13 mouse cellular contexts compared by ENCODE assay signal in genomic region chr4:154450036-154450435, GRCm38 (mm10).
DNase-seq lines count a peak whose midpoint lies in the region; ATAC-seq and TF ChIP-seq lines count a peak whose summit lies in the region.
"Had no signal": no experiment of that assay in that cellular context is flagged by ENCODE, and none has a peak within 500 bp of the region (broad histone marks: within the 10 kb centered on the region; RNA-seq: fewer than 3 reads in every experiment).

No protein-coding gene starts in this region.

- DNase-seq in lung, adult 2 months: peak; percentile 28
- no peak for DNase-seq in lung, postnatal 10 days
- DNase-seq in kidney, postnatal 25 days: peak; percentile 30 to 70
- DNase-seq in urinary bladder, postnatal 10 days (ENCODE audit: low spot score): no peak
- DNase-seq in left cerebral cortex, adult 18-20 months (ENCODE audit: low spot score in 2 of 2): no peak
- DNase-seq: embryo, embryonic 11 days; gastrocnemius, postnatal 25 days; thymus, postnatal 36 days had no signal

- H3K9me3 ChIP-seq in hindbrain, embryonic 12.5 days (replicated peaks): no peaks in the 10 kb centered on the region
- no peaks in the 10 kb centered on the region for H3K9me3 ChIP-seq in hindbrain, embryonic 16.5 days (ENCODE audit: control insufficient read depth, low read length)
- H3K9me3 ChIP-seq: forebrain, embryonic 12.5 days; heart, embryonic 12.5 days; hindbrain, embryonic 15.5 days had no signal

- H3K27ac ChIP-seq in hindbrain, embryonic 12.5 days: no peak overlapping the region
- H3K27ac ChIP-seq in hindbrain, embryonic 16.5 days (ENCODE audit: low read depth, low read length): no peak overlapping the region
- H3K27ac ChIP-seq: forebrain, embryonic 12.5 days; hindbrain, embryonic 15.5 days had no signal

- H3K4me2 ChIP-seq in hindbrain, embryonic 12.5 days (replicated peaks): no peak overlapping the region
- H3K4me2 ChIP-seq in hindbrain, embryonic 16.5 days (ENCODE audit: low read length): no peak overlapping the region
- H3K4me2 ChIP-seq: forebrain, embryonic 12.5 days; heart, embryonic 12.5 days; hindbrain, embryonic 15.5 days had no signal

- H3K36me3 ChIP-seq in hindbrain, embryonic 12.5 days: no peaks in the 10 kb centered on the region
- no peaks in the 10 kb centered on the region for H3K36me3 ChIP-seq in hindbrain, embryonic 16.5 days (ENCODE audit: control insufficient read depth, insufficient read depth, low read length)
- H3K36me3 ChIP-seq: forebrain, embryonic 12.5 days; heart, embryonic 12.5 days; hindbrain, embryonic 15.5 days had no signal

- TF ChIP-seq CTCF in lung, adult 2 months (IDR thresholded peaks at IDR 0.05; ENCODE audit: insufficient read depth, low read length): no peak

- no peak overlapping the region for H3K4me3 ChIP-seq in hindbrain, embryonic 12.5 days
- H3K4me3 ChIP-seq in hindbrain, embryonic 16.5 days (ENCODE audit: low read length): no peak overlapping the region
- no peak overlapping the region for H3K4me3 ChIP-seq in lung, adult 2 months (replicated peaks; ENCODE audit: extremely low read depth, low read depth, low read length)
- H3K4me3 ChIP-seq: forebrain, embryonic 12.5 days; heart, embryonic 12.5 days; hindbrain, embryonic 15.5 days had no signal

- peaks cover 12% of the 10 kb centered on the region; the same call in 1 of the 2 replicates for H3K4me1 ChIP-seq in hindbrain, embryonic 12.5 days
- H3K4me1 ChIP-seq in hindbrain, embryonic 16.5 days (ENCODE audit: control insufficient read depth, insufficient read depth, low read depth, low read length): peaks cover 5% of the 10 kb centered on the region; the same call in 1 of the 2 replicates
- H3K4me1 ChIP-seq in lung, adult 2 months (ENCODE audit: control insufficient read depth, insufficient read depth, low read length): peaks cover 3% of the 10 kb centered on the region; the same call in 1 of the 2 replicates

- H3K9ac ChIP-seq in hindbrain, embryonic 12.5 days: no peak overlapping the region
- H3K9ac ChIP-seq in hindbrain, embryonic 16.5 days (ENCODE audit: low read depth, low read length): no peak overlapping the region
- H3K9ac ChIP-seq: forebrain, embryonic 12.5 days; heart, embryonic 12.5 days; hindbrain, embryonic 15.5 days had no signal

- peaks cover 85% of the 10 kb centered on the region for H3K27me3 ChIP-seq in hindbrain, embryonic 12.5 days
- H3K27me3 ChIP-seq in hindbrain, embryonic 16.5 days (replicated peaks; ENCODE audit: control insufficient read depth, insufficient read depth, low read length): peaks cover 5% of the 10 kb centered on the region

- 71% methylated on average over 4 of the region's 4 CpGs for WGBS in hindbrain, embryonic 12.5 days
- WGBS in hindbrain, embryonic 16.5 days: 79% methylated on average over 4 of the region's 4 CpGs
- 62% methylated on average over 4 of the region's 4 CpGs for WGBS in lung, adult 2 months

- TF ChIP-seq POLR2A in lung, adult 2 months (IDR thresholded peaks at IDR 0.05; ENCODE audit: borderline replicate concordance, extremely low read depth, low read depth, low read length): no peak

- 0 out of 2 replicates have a peak, but pooled peaks have one; percentile 5 for ATAC-seq in hindbrain, embryonic 12.5 days (ENCODE audit: low FRiP score)
- ATAC-seq in hindbrain, embryonic 16.5 days: no peak

Comparison
In these comparisons a context has a peak if more than half of its experiments do, and no peak if none do; other contexts are left out.
1. DNase-seq: peak in lung, adult 2 months (single experiment) and kidney, postnatal 25 days (2 of 2); none in lung, postnatal 10 days (single experiment), urinary bladder, postnatal 10 days (single experiment) and left cerebral cortex, adult 18-20 months (0 of 2).